Mouse (Mus musculus) cerebellum, postnatal 25 days (tissue): ENCODE data around the gene Kmt2d.
"Not testable (repeated sequence)": the region's sequence is repeated elsewhere in the genome, so short reads cannot be mapped to it uniquely, and the experiment has no call there.

ENCODE experiments used
- DNase-seq, 2 experiments: peaks; one replicate each; pipeline ENCODE4 v3.0.0; 2021; ENCODE audit warnings: mixed read lengths in 2 of 2

Kmt2d gene

DNA sequence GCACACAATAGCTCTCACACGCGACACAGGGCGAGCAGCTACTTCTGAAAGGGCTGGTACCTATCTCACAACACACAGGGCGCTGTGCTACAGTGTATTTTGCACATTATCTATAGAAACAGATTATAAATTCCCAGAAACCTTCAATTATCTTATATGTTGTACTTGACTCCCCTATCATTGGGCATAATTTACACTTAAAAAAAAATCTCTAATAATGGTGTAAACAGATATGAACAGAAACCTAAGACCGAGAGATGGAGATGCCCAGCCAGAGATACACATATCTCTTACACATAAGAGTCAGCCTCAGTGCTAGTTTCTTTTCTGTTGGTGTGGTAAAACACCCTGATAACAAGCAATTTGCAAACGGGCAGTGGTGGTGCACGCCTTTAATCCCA is 43.4 kb downstream of the Kmt2d start:
- DNase-seq, result no peak

DNA sequence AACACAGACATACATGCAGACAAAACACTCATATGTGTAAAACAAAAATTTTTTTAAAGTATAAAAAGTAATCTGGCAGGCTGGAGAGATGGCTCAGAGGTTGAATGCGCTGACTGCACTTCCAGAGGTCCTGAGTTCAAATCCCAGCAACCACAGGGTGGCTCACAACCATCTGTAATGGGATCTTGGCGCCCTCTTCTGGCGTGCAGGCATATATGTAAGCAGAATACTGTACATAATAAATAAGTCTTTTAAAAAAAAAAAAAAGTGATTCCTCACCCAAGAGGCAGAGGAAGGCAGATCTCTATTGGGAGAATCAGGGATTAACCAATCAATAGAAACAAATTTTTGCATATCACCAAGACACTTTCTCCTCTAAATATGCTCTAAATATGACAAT is 47.6 kb downstream of the Kmt2d start:
- DNase-seq, result no peak

- DNase-seq, result no peak
Measured at GRCm38 (mm10) chr15:98822147-98822546, 48.9 kb downstream of the Kmt2d start.

- peak; percentile 47 to 51 for DNase-seq
Measured at GRCm38 (mm10) chr15:98821403-98821802, 49.6 kb downstream of the Kmt2d start.

DNA sequence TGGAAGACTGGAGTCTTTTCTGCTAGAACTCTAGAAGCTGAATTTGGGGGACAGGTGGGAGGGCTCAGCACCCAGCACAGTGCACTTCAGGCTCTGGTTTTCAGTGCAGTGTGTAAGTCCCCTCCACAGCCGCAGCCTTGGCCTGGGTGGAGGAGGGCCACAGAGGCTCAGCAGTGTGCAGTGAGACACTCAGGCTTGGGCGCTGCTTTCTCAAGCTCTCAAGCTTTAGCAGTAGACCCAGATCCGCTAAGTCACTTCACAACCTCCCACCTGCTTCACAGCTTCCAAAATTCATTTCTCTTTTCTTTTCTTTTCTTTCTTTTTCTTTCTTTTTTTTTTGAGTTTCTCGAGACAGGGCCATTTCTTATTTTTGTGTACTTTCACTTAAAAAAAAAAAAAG is 50.1 kb downstream of the Kmt2d start:
- DNase-seq, result no peak

GRCm38 (mm10) chr15:98818171-98818570 is 52.8 kb downstream of the Kmt2d start:
- no peak for DNase-seq

DNA sequence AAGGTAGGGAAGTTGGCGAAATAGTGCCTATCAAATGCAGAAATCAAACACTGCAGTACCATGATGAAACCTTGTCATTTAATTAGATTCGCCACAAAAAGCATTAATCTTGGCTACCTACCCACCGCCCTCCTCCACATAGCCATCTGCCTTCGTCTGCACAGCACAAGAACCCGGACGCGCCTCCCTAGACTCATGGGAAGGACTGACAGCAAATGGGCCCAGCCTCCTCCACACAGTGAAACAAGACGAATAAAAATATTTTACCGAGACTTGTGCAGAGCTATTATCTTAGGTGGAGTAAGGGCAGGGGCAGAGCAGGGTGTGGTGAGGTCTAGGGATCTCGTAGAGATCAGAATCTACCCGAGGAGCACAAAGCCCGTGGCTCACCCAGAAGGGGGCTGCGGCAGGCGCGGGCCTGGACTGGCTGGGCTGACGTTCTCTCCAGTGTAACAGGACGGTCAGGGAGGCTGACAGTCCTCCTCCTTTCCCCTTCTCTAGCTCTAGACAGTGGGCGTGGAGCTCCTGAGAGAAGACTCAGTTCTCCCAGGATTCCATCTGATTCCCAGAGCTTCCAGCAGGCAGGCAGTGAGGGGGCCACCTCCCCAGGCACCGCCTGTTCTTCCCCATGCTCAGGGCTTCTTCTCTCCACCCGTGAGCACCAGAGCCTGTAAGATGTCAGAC is 58.1 kb downstream of the Kmt2d start:
- no peak for DNase-seq

- not testable (repeated sequence) for DNase-seq
Measured at GRCm38 (mm10) chr15:98810212-98810611, 60.8 kb downstream of the Kmt2d start.

DNA sequence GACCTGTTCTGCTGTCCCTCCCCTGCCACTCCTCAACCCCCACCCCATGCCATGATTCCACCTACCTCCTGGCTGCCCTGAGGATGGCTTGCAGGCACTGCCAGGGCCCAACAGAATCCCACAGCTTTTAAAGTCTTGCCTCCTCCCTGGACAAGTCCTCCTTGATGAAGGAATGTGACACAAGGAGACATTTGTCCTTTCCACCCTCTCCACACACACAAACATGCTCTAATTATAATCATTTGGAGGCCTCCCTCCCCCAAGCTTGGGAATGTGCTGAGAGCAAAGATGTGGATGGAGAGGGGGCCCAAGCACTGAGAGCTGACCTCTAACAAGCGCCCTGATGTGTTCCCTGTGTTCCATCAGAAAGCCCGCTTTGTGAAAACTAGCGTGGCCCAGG is 61.6 kb downstream of the Kmt2d start, which contains the start of gene Ddn:
Gene Ddn (minus strand): TSS at position 101 of the 400 bp plus-strand sequence.
- DNase-seq, result no peak

GRCm38 (mm10) chr15:98808651-98809134 is 62.3 kb downstream of the Kmt2d start:
- no peak for DNase-seq

GRCm38 (mm10) chr15:98807895-98808650 is 62.9 kb downstream of the Kmt2d start:
- DNase-seq, result peak; percentile 26 to 57

DNA sequence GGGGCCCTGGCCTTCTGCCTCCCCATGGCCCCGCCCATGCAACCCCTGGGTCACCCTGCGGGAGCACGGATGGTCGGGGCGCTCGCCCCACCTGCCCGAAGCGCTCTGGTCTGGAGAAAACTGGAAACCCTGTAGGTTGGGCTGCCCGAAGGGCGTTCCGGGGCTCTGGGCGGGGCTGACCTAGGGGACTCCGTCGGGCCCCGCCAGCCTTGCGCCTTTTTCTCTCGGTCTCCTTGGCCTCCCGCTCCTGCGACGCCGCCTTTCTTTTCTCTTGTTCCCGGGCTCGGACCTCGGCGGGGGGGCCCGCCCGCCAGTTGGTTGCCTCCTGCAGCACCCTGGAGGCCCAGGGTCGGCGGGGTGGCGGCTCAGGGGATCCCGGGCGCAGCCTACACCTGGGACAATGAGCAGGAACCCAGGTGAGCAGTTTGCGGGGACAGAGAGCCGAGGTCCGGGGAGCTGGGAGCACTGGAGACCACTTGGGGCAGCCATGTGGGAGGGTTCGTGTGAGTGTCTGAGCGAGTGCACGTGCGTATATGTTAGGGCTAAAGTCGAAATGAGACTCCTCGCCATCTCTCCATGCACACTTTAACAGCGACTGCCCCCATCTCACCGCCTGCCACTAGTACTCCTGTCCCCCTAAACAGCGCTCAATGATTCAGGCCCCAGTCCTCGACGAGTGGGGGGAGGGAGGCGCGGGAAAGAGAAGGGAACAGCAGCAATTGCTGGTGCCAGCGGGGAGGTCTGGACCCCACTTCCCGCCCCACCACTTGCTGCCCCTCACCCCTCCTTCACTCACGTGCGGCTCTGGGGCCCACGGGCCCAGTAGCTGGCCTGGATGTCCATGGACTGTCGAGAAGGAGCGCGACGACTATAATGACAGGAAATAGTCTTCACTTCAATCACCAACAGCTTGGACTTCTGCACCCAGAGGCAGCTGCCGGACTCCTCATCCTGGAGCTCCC is 63.9 kb downstream of the Kmt2d start:
- peak in 1 of 2 experiments; percentile 29 for DNase-seq

DNA sequence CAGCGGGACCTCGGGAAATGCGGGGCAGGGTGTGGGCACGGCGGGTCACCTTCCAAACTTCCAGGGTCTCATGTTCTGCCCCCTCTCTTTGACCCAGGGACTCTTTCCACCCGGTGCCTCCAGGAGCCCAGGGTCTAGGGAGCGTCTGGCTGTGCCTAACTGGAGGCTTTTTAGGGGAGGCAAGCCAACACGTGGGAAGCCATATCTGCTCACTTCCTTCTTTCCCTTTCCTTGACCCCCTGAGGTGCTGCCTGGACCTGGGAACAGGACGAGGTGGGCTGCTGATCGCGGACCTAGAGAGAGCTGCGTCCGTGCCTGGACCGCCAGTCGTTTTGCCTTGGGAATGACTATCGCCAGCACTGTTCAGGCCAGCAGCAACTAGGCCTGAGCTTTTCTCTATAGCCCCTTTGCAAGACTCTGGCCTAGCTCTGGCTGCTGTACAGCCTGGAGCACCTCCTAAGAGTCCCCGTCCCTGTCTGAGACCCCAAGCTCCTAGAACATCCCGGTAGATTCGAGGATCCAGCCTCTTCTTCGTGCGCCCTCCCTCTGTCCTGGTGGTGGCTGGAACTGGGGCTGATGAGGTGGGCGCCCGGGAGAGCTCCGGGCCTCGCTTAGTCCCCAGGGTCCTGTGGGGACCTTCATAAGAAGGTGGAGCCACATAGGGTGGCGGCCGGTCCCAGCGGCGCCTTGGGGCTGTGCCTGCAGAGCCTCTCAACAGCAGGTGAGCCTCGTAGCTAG is 64.8 kb downstream of the Kmt2d start:
- peak in 1 of 2 experiments; percentile 11 for DNase-seq

GRCm38 (mm10) chr15:98805324-98806040 is 65.5 kb downstream of the Kmt2d start:
- peak; percentile 74 to 84 for DNase-seq

DNA sequence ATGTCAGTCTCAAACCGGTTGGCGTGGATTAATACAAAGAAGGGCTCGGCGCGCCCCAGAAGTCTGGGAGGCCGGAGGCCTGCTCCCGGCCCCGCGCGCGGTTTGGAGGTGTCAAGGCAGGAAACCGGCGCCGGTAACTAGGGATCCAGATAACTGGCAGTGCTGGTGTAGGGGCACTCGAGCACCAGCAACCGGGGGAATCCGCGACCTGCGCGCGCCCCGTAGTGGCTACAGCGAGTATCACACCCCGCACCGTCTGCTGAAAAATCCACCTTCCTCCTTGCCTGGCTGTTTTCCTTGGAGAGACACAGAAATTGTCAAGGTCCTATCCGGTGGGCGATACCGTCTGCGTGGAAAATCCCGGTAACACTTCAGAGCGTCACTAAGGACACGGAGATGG is 67.0 kb downstream of the Kmt2d start:
- DNase-seq, result peak; percentile 94 to 95

GRCm38 (mm10) chr15:98802926-98803325 is 68.1 kb downstream of the Kmt2d start:
- DNase-seq, result no peak

GRCm38 (mm10) chr15:98799396-98799795 is 71.6 kb downstream of the Kmt2d start:
- peak; percentile 88 to 90 for DNase-seq

DNA sequence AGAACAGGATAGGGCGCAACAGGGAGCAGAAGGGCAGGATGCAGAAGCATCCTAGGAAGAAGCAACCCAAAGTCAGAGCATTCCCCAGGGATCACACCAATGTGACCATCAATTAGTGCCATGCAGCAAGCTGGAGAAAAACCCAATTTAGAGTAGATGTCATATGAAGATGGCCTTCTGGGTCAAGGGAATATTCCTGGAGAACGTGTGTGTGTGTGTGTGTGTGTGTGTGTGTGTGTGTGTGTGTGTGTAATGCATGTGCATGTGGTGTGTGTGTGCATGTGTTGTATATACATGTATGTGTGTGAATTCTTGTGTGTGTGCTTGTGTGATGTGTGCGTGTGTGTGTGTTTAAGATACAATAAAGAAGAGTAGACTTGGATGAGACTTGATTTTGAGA is 72.1 kb downstream of the Kmt2d start:
- DNase-seq, result no peak

GRCm38 (mm10) chr15:98797835-98798492 is 73.0 kb downstream of the Kmt2d start:
- no peak for DNase-seq

- DNase-seq, result no peak
Measured at GRCm38 (mm10) chr15:98796803-98797595, 74.0 kb downstream of the Kmt2d start.
